Mouse (Mus musculus): ENCODE measurements at regions not wholly inside any gene's neighbourhood (a gene's known extent, or its start where the extent isn't known, plus 50 kb on each side); places are given as distances from the start of the nearest gene placed in this dataset.

DNA sequence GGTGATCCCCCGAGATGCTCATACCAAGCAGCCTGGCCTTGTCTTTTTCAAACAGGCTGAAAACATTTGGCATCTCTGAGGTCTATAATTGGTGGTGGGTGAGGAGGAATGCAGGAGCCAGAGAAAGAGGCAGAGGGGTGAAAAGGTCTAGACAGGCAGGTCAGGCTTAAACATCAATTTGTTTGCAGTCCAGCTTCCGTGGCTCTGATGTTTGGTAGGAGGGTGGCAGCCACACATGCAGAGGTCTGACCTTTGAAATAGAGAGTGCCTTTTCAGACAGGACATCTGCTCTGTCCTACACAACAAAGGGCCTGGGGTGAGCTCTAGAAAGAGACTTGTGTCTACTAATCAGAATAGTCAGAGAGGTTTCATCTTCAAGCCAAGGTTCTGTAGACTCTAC, 256.8 kb downstream of the Rybp start:
- H3K79me3 ChIP-seq (ENCODE audit: low read depth): no peaks in the 10 kb centered on the region
- H3K27me3 ChIP-seq (ENCODE audit: control insufficient read depth, insufficient read depth, insufficient read length): peaks cover 18% of the 10 kb centered on the region
- TF ChIP-seq MYOG (IDR thresholded peaks at IDR 0.05; ENCODE audit: control insufficient read depth, extremely low read depth, insufficient read length) (no peak), MYOD1 (IDR thresholded peaks at IDR 0.05; ENCODE audit: control insufficient read depth, insufficient read length, low read depth) (no peak), CEBPB (IDR thresholded peaks at IDR 0.05; ENCODE audit: low read depth) (no peak), MAX (IDR thresholded peaks at IDR 0.05) (no peak), FOSL1 (IDR thresholded peaks at IDR 0.05; ENCODE audit: insufficient read depth, low read length, poor library complexity, severe bottlenecking) (no peak), CTCF (IDR thresholded peaks at IDR 0.05; ENCODE audit: control insufficient read depth, insufficient read depth, insufficient read length) (no peak), USF1 (IDR thresholded peaks at IDR 0.05; ENCODE audit: low read depth) (no peak)
- H3ac ChIP-seq (ENCODE audit: control insufficient read depth, insufficient read length, low read depth): no peak overlapping the region
- H3K36me3 ChIP-seq (ENCODE audit: control insufficient read depth, insufficient read depth): no peaks in the 10 kb centered on the region
- H3K79me2 ChIP-seq (ENCODE audit: control insufficient read depth, insufficient read depth): no peaks in the 10 kb centered on the region
- no peak overlapping the region for H3K4me3 ChIP-seq (ENCODE audit: insufficient read depth, poor library complexity, severe bottlenecking)

DNA sequence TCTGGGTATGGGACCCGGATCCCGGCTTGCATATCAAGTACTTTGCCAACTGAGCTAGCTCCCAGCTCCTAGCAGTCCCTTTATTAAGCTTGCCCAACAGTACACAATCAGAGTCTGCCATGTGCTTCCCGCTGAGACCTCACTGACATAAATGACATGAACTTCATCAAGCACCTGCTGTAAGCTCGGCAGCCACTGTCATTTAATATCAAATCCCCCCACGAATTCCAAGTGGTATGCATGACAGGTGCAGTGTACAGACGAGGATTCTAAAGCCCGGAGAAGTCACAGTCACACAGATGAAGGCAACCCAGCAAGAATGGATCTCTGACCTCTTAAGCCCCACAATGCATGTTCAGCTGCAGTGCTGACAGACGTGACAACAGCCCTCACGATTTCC, 257.3 kb downstream of the Rybp start:
- TF ChIP-seq CTCF (IDR thresholded peaks at IDR 0.05; ENCODE audit: control insufficient read depth, insufficient read depth, insufficient read length) (no peak), FOSL1 (IDR thresholded peaks at IDR 0.05; ENCODE audit: insufficient read depth, low read length, poor library complexity, severe bottlenecking) (no peak), MYOG (IDR thresholded peaks at IDR 0.05; ENCODE audit: control insufficient read depth, extremely low read depth, insufficient read length) (no peak), MAX (IDR thresholded peaks at IDR 0.05) (no peak), USF1 (IDR thresholded peaks at IDR 0.05; ENCODE audit: low read depth) (no peak)
- Histone ChIP-seq H3K4me3 (ENCODE audit: insufficient read depth, poor library complexity, severe bottlenecking) (no peak overlapping the region), H3ac (ENCODE audit: control insufficient read depth, insufficient read length, low read depth) (no peak overlapping the region), H3K36me3 (ENCODE audit: control insufficient read depth, insufficient read depth) (no peaks in the 10 kb centered on the region), H3K79me2 (ENCODE audit: control insufficient read depth, insufficient read depth) (no peaks in the 10 kb centered on the region), H3K27me3 (ENCODE audit: control insufficient read depth, insufficient read depth, insufficient read length) (peaks cover 18% of the 10 kb centered on the region), H3K79me3 (ENCODE audit: low read depth) (no peaks in the 10 kb centered on the region)

DNA sequence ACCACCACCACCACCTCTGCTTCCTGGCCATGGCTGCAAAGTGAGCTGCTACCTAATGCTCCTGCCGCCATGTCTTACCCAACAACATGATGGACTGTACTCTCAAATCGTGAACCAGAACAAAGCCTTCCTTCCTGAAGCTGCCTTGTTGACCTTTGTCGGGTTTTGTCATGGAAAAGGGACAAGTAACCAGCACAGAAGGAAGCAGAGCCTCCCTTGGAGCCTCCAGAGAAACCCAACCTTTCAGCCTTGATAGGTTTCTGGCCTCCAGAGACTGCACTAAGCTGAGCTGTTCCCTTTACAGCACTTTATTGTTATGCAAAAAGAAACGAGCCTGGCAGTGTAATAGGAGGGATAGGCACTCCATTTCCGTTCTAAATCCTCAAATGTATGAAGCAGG, 259.8 kb downstream of the Rybp start:
- no peaks in the 10 kb centered on the region for H3K79me3 ChIP-seq (ENCODE audit: low read depth)
- no peaks in the 10 kb centered on the region for H3K79me2 ChIP-seq (ENCODE audit: control insufficient read depth, insufficient read depth)
- H3K36me3 ChIP-seq (ENCODE audit: control insufficient read depth, insufficient read depth): no peaks in the 10 kb centered on the region
- H3ac ChIP-seq (ENCODE audit: control insufficient read depth, insufficient read length, low read depth): no peak overlapping the region
- no peak for TF ChIP-seq FOSL1 (IDR thresholded peaks at IDR 0.05; ENCODE audit: insufficient read depth, low read length, poor library complexity, severe bottlenecking)
- no peak for TF ChIP-seq MYOD1 (IDR thresholded peaks at IDR 0.05; ENCODE audit: control insufficient read depth, insufficient read length, low read depth)
- TF ChIP-seq MYOG (IDR thresholded peaks at IDR 0.05; ENCODE audit: control insufficient read depth, extremely low read depth, insufficient read length): no peak
- TF ChIP-seq USF1 (IDR thresholded peaks at IDR 0.05; ENCODE audit: low read depth): no peak
- no peak for TF ChIP-seq CTCF (IDR thresholded peaks at IDR 0.05; ENCODE audit: control insufficient read depth, insufficient read depth, insufficient read length)
- no peak for TF ChIP-seq CEBPB (IDR thresholded peaks at IDR 0.05; ENCODE audit: low read depth)
- TF ChIP-seq MAX (IDR thresholded peaks at IDR 0.05): no peak
- H3K4me3 ChIP-seq (ENCODE audit: insufficient read depth, poor library complexity, severe bottlenecking): no peak overlapping the region
- peaks cover 16% of the 10 kb centered on the region for H3K27me3 ChIP-seq (ENCODE audit: control insufficient read depth, insufficient read depth, insufficient read length)

- no peaks in the 10 kb centered on the region for H3K79me2 ChIP-seq (ENCODE audit: control insufficient read depth, insufficient read depth)
- peaks cover 23% of the 10 kb centered on the region for H3K27me3 ChIP-seq (ENCODE audit: control insufficient read depth, insufficient read depth, insufficient read length)
- no peak for TF ChIP-seq MYOG (IDR thresholded peaks at IDR 0.05; ENCODE audit: control insufficient read depth, extremely low read depth, insufficient read length)
- no peak for TF ChIP-seq CTCF (IDR thresholded peaks at IDR 0.05; ENCODE audit: control insufficient read depth, insufficient read depth, insufficient read length)
- TF ChIP-seq FOSL1 (IDR thresholded peaks at IDR 0.05; ENCODE audit: insufficient read depth, low read length, poor library complexity, severe bottlenecking): no peak
- TF ChIP-seq MYOD1 (IDR thresholded peaks at IDR 0.05; ENCODE audit: control insufficient read depth, insufficient read length, low read depth): no peak
- no peak for TF ChIP-seq USF1 (IDR thresholded peaks at IDR 0.05; ENCODE audit: low read depth)
- no peak for TF ChIP-seq MAX (IDR thresholded peaks at IDR 0.05)
- no peak for TF ChIP-seq CEBPB (IDR thresholded peaks at IDR 0.05; ENCODE audit: low read depth)
- no peaks in the 10 kb centered on the region for H3K79me3 ChIP-seq (ENCODE audit: low read depth)
- no peak overlapping the region for H3ac ChIP-seq (ENCODE audit: control insufficient read depth, insufficient read length, low read depth)
- H3K36me3 ChIP-seq (ENCODE audit: control insufficient read depth, insufficient read depth): no peaks in the 10 kb centered on the region
- H3K4me3 ChIP-seq (ENCODE audit: insufficient read depth, poor library complexity, severe bottlenecking): no peak overlapping the region
Observed at GRCm38 (mm10) chr6:100025531-100025951, 261.7 kb downstream of the Rybp start.

- Histone ChIP-seq H3K4me3 (ENCODE audit: insufficient read depth, poor library complexity, severe bottlenecking) (no peak overlapping the region), H3K79me2 (ENCODE audit: control insufficient read depth, insufficient read depth) (no peaks in the 10 kb centered on the region), H3ac (ENCODE audit: control insufficient read depth, insufficient read length, low read depth) (no peak overlapping the region), H3K27me3 (ENCODE audit: control insufficient read depth, insufficient read depth, insufficient read length) (peaks cover 16% of the 10 kb centered on the region), H3K36me3 (ENCODE audit: control insufficient read depth, insufficient read depth) (no peaks in the 10 kb centered on the region), H3K79me3 (ENCODE audit: low read depth) (no peaks in the 10 kb centered on the region)
- TF ChIP-seq FOSL1 (IDR thresholded peaks at IDR 0.05; ENCODE audit: insufficient read depth, low read length, poor library complexity, severe bottlenecking) (no peak), CEBPB (IDR thresholded peaks at IDR 0.05; ENCODE audit: low read depth) (no peak), MAX (IDR thresholded peaks at IDR 0.05) (no peak), MYOG (IDR thresholded peaks at IDR 0.05; ENCODE audit: control insufficient read depth, extremely low read depth, insufficient read length) (no peak), CTCF (IDR thresholded peaks at IDR 0.05; ENCODE audit: control insufficient read depth, insufficient read depth, insufficient read length) (no peak), MYOD1 (IDR thresholded peaks at IDR 0.05; ENCODE audit: control insufficient read depth, insufficient read length, low read depth) (no peak), USF1 (IDR thresholded peaks at IDR 0.05; ENCODE audit: low read depth) (no peak)
Observed at GRCm38 (mm10) chr6:100023434-100024095, 263.7 kb downstream of the Rybp start.

Measured in C2C12 (cell line).